Mouse (Mus musculus) megakaryocyte-erythroid progenitor cell, adult 5-6 weeks (primary cell): ENCODE data around the gene Abhd5. TPM values are rescaled to one million over a fixed set of nuclear protein-coding genes. Genes with fewer than 3 reads are reported as not detected.
"Not testable (repeated sequence)": the region's sequence is repeated elsewhere in the genome, so short reads cannot be mapped to it uniquely, and the experiment has no call there.

Experiments used
- ATAC-seq: replicated peaks from 2 replicates; pipeline ENCODE4 v1.8.0; 2016; ENCODE audit warnings: mild to moderate bottlenecking, inconsistent platforms; ENCODE audit not compliant: severe bottlenecking, poor library complexity, low FRiP score, low TSS enrichment
- total RNA-seq, 2 experiments: library from RNA; stranded (forward) in 1 of 2; stranded (reverse) in 1 of 2; fragments of 200-1000, 215-1000 nt in 1 of 2; fragments of >200 nt in 1 of 2; fragmentation: Nextera tagmentation in 1 of 2; gene quantifications; 2 replicates each; pipeline ENCODE4 v1.2.3; 2014 to 2017

Gene Abhd5
- total RNA-seq (2014; fragmentation: Nextera tagmentation), result 23.6 and 30.9 TPM in 2 replicates
- total RNA-seq (2017), result 17.7 and 26.4 TPM in 2 replicates

- ATAC-seq, result peak; percentile 64
Measured at GRCm38 (mm10) chr9:122351303-122352024, at the start of gene Abhd5. Abhd5 (plus strand) TSS chr9:122351608.

GRCm38 (mm10) chr9:122305302-122305701, 46.1 kb upstream of the Abhd5 start:
- no peak for ATAC-seq

- ATAC-seq, result peak; percentile 43; the same call in 1 of the 2 replicates
Measured at GRCm38 (mm10) chr9:122309013-122309980, 42.1 kb upstream of the Abhd5 start.

- peak; percentile 86 for ATAC-seq
Measured at GRCm38 (mm10) chr9:122310613-122311049, 40.8 kb upstream of the Abhd5 start.

DNA sequence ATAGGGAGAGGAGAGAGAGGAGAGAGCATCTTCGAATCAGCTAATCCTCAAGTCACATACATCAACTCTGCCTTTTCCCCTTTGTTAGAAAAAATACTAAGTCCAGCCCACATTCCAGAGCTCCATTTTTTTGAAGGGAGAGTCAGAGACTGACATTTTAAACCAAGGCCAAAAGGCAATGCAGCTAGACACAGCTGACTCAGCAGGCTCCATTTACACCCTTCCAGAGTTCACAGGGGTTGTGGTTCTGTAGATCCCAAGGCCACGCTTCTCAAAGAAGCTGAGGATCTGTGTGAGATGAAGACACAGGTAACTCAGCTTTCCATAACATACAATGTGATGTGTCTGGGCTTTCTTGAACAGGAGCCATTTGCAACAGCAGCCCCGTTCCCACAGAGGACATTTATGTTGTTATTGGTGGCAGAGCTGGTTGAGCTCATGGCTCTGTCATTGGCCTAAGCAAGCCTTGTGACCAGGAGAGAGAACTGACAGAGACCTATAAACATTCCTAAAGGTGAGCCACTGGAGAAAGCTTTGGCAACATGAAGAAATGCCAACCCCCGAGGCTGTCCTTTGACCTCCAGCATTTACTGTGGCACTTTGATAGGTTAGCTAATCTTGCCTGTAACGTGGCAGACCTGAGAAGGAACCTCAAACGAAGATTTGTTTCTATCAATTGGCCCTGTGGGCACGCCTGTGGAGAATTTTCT, 40.2 kb upstream of the Abhd5 start:
- ATAC-seq, result no peak

- no peak for ATAC-seq
Measured at GRCm38 (mm10) chr9:122312296-122312990, 39.0 kb upstream of the Abhd5 start.

GRCm38 (mm10) chr9:122313128-122313527, 38.3 kb upstream of the Abhd5 start:
- not testable (repeated sequence) for ATAC-seq

GRCm38 (mm10) chr9:122314386-122314785, 37.0 kb upstream of the Abhd5 start:
- no peak for ATAC-seq

GRCm38 (mm10) chr9:122314942-122315341, 36.5 kb upstream of the Abhd5 start:
- ATAC-seq, result no peak

DNA sequence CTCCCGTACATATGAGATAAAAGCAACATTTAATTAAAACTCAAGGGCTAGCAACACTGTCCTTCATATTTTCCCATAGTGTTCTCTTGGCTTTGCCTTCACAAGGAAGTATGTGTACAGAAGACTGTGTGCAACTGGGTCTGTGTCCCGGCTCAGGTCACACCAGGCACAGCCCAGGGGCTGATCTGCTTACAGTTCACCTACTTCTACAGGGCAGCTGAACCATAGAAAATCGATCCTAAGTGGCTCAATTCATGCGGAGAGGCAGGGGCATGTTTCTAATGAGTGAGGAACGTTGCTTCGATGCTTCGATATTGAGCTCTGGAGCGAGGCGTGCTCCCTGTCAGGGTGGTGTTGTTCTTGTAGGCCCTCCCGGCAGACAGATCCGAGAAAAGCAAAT, 35.9 kb upstream of the Abhd5 start:
- no peak for ATAC-seq

DNA sequence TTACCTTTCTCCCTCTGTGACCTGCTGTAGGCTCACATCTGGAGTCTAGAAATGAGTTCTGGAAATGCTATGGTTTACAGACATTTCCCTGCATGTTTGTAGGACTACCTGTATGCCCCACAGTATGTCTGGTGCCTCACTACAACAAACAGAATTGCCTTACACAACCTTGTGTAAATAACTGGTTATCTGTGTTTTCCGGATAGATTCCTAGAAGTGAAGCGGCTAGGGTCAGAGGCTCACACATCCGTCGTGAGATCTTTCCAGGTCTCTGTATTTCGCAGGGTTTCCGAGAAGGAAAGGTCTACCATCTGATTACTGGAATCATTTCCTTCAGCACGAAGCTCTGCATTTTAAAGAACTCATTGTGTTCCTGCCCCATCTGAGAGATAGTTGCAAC, 34.8 kb upstream of the Abhd5 start:
- ATAC-seq, result no peak

DNA sequence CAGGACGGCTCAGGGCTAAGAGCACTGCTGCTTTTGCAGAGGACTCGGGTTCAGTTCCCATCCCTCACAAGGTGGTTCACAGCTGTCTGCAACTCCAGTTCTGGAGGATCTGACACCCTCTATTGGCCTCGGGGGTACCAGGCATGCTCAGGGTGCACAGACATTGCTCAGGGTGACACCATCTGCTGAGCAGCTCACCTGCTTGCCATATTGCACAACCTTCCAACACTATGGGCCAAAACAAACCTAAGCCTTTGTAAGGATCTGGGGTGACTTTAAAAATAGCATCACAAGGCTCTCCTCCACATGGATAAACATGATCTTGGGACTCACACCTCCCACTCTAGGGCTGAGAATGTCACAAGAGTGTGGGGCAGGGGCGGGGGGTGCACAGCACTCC, 30.8 kb upstream of the Abhd5 start:
- no peak for ATAC-seq

DNA sequence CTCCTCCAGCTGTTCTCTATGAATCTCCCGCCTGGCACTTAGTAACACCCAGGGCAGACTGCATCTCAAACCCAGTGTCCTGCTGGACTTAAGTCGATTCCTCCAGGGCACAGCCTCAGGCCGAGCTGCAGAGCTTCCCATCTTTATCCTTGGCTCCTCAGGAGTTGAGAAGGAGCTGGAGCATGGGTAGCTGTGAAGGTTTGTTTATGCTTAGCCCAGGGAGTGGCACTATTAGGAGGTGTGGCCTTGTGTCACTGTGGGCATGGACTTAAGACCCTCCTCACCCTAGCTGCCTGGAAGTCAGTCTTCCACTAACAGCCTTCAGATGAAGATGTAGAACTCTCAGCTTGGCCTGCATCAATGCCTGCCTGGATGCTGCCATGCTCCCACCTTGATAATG, 29.1 kb upstream of the Abhd5 start:
- no peak for ATAC-seq

- no peak for ATAC-seq
Measured at GRCm38 (mm10) chr9:122325996-122326395, 25.4 kb upstream of the Abhd5 start.

DNA sequence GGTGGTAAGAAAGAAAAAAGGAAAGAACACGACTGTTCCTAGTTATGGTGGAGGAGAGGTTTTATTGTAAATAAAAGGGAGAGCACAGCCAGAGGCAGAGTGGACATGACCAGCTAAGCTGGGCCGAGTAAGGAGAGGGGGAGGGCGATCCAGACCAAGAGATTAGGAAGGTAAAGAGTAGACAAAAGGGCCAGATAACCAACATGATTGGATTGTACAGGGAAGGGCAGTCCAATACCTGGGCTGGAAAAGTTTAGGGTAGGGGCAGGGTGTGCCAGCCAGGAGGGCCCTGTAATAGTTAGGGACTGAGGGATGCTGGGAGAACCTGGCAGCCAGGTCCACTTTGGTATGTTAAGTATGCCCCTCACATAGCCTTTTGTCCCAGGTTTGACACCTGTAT, 23.2 kb upstream of the Abhd5 start:
- no peak for ATAC-seq

- no peak for ATAC-seq
Measured at GRCm38 (mm10) chr9:122336677-122337076, 14.7 kb upstream of the Abhd5 start.

DNA sequence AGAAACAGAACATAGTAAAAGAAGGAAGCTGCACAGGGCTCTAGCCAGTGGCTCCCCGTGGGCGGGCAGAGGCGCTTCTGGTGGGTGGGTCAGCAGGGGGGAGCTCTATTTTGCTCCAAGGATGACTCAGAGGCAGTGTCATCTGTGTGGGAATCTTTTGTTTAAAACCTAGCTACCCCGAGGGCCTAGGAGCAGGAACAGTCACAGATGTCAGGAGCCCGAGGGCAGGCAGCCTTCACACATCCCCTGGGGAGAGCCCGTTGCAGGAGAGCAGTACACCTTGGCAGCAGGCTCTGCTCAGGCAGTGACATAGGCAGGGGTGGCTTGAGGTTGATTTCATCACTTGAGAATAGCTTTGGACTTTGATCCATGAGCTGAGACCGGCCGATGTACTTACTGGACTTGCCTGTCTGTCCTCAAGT, 13.9 kb upstream of the Abhd5 start:
- ATAC-seq, result no peak

GRCm38 (mm10) chr9:122339972-122340371, 11.4 kb upstream of the Abhd5 start:
- no peak for ATAC-seq

GRCm38 (mm10) chr9:122343399-122343798, 8.0 kb upstream of the Abhd5 start:
- ATAC-seq, result peak; percentile 19; the same call in 1 of the 2 replicates
